ENCODE assay signal across 8 mouse cellular contexts in the genomic region with DNA sequence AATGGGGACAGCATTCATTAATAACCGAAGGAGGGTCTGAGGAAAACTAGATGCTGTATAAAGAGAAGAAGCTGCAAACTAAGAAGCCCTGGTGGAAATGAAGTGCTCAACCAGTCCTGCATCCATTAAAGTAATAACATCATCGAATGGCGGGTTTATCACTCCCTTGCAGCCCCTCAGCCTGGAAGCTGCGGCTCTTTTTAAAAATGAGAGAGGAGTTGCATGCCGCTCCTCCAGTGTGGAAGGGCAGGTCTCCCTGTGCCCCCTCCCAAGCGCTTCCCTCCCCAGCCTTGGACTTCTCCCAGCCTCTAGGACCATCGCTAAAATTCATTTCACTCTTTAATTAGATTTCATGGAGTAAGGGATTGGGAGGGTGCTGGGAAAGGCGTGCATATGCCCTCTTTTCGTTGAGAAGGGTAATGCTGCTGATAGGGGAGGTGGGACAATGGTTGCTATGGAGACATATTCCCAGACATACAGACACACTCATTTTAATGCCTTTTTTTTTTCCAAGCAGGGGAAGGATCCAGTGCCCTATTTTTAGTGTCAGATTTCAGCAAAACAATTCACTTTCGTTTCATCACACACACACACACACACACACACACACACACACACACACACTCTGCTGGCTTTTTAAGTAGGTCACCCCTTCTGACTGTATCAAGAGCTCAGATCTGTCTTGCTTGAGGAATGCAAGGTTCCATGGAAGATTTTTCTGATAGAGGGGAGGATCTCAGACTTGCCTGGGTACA. TPM values are rescaled to one million over a fixed set of nuclear protein-coding genes. Genes with fewer than 3 reads are reported as not detected.
A peak's percentile ranks its signal among the peaks of the same experiment; 100 is the strongest.
DNase-seq lines count a peak whose midpoint lies in the region; ATAC-seq and TF ChIP-seq lines count a peak whose summit lies in the region.

No protein-coding gene starts in this region.

- peak; percentile 31; the same call in 1 of the 2 replicates for ATAC-seq in lung, embryonic 16.5 days (ENCODE audit: low read depth)
- ATAC-seq in hindbrain, embryonic 16.5 days, result peak; percentile 92

- H3K27ac ChIP-seq in cerebellum, adult 2 months (ENCODE audit: insufficient read depth, low read length), result peak overlapping the region; percentile 16; the same call in 1 of the 2 replicates
- H3K27ac ChIP-seq in lung, embryonic 16.5 days (ENCODE audit: low read length), result no peak overlapping the region
- peak overlapping the region; percentile 63 for H3K27ac ChIP-seq in hindbrain, embryonic 16.5 days (ENCODE audit: low read depth, low read length)
- peak overlapping the region; percentile 67 for H3K27ac ChIP-seq in midbrain, embryonic 10.5 days (replicated peaks)

- 30% methylated on average over 10 of the region's 10 CpGs for WGBS in cerebellum, adult 2 months
- WGBS in lung, embryonic 16.5 days, result 25% methylated on average over 10 of the region's 10 CpGs
- 37% methylated on average over 10 of the region's 10 CpGs for WGBS in lung, adult 2 months
- WGBS in hindbrain, embryonic 16.5 days, result 15% methylated on average over 10 of the region's 10 CpGs
- 56% methylated on average over 10 of the region's 10 CpGs for WGBS in midbrain, embryonic 10.5 days

- H3K9ac ChIP-seq in lung, embryonic 16.5 days (ENCODE audit: low read length), result no peak overlapping the region
- no peak overlapping the region for H3K9ac ChIP-seq in hindbrain, embryonic 16.5 days (ENCODE audit: low read depth, low read length)

- no peak overlapping the region for H3K4me3 ChIP-seq in cerebellum, adult 2 months (replicated peaks; ENCODE audit: insufficient read depth, low read depth, low read length)
- no peak overlapping the region for H3K4me3 ChIP-seq in lung, embryonic 16.5 days (ENCODE audit: low read length)
- no peak overlapping the region for H3K4me3 ChIP-seq in lung, adult 2 months (replicated peaks; ENCODE audit: extremely low read depth, low read depth, low read length)
- H3K4me3 ChIP-seq in hindbrain, embryonic 16.5 days (ENCODE audit: low read length), result 0 out of 2 replicates have a peak overlapping the region, but pooled peaks have one; percentile 0
- peak overlapping the region; percentile 14; the same call in 1 of the 2 replicates for H3K4me3 ChIP-seq in midbrain, embryonic 10.5 days

- H3K36me3 ChIP-seq in lung, embryonic 16.5 days (ENCODE audit: control insufficient read depth, insufficient read depth, low read length), result no peaks in the 10 kb centered on the region
- no peaks in the 10 kb centered on the region for H3K36me3 ChIP-seq in hindbrain, embryonic 16.5 days (ENCODE audit: control insufficient read depth, insufficient read depth, low read length)
- no peaks in the 10 kb centered on the region for H3K36me3 ChIP-seq in midbrain, embryonic 10.5 days

- peak overlapping the region; percentile 2; the same call in 1 of the 2 replicates for H3K4me2 ChIP-seq in lung, embryonic 16.5 days (ENCODE audit: low read depth, low read length)
- H3K4me2 ChIP-seq in hindbrain, embryonic 16.5 days (ENCODE audit: low read length), result peak overlapping the region; percentile 27

- no peak for TF ChIP-seq CTCF in cerebellum, adult 2 months (IDR thresholded peaks at IDR 0.05; ENCODE audit: borderline replicate concordance, insufficient read depth, low read depth, low read length)
- no peak for TF ChIP-seq CTCF in lung, adult 2 months (IDR thresholded peaks at IDR 0.05; ENCODE audit: insufficient read depth, low read length)

- H3K27me3 ChIP-seq in cerebellum, adult 2 months (ENCODE audit: control insufficient read depth, insufficient read depth, low read length), result no peaks in the 10 kb centered on the region; the same call in 1 of the 2 replicates
- no peaks in the 10 kb centered on the region for H3K27me3 ChIP-seq in lung, embryonic 16.5 days (ENCODE audit: control insufficient read depth, insufficient read depth, low read depth, low read length)
- no peaks in the 10 kb centered on the region for H3K27me3 ChIP-seq in hindbrain, embryonic 16.5 days (replicated peaks; ENCODE audit: control insufficient read depth, insufficient read depth, low read length)
- H3K27me3 ChIP-seq in midbrain, embryonic 10.5 days (ENCODE audit: low read depth, poor library complexity, severe bottlenecking), result no peaks in the 10 kb centered on the region; the same call in 1 of the 2 replicates

- TF ChIP-seq POLR2A in cerebellum, adult 2 months (IDR thresholded peaks at IDR 0.05; ENCODE audit: borderline replicate concordance, insufficient read depth, low read length), result no peak
- TF ChIP-seq POLR2A in lung, adult 2 months (IDR thresholded peaks at IDR 0.05; ENCODE audit: borderline replicate concordance, extremely low read depth, low read depth, low read length), result no peak

- 0 out of 2 replicates have a peak, but pooled peaks cover 2% of the 10 kb centered on the region for H3K9me3 ChIP-seq in lung, embryonic 16.5 days (ENCODE audit: control insufficient read depth, low read length)
- peaks cover 5% of the 10 kb centered on the region for H3K9me3 ChIP-seq in hindbrain, embryonic 16.5 days (ENCODE audit: control insufficient read depth, low read length)
- H3K9me3 ChIP-seq in midbrain, embryonic 10.5 days (replicated peaks), result peaks cover 6% of the 10 kb centered on the region; the same call in 1 of the 2 replicates

- peak in 1 of 2 experiments; percentile 25 for DNase-seq in cerebellum, adult 2 months
- no peak for DNase-seq in cerebellum, adult 11-12 months
- no peak for DNase-seq in lung, adult 2 months
- peak; percentile 25 for DNase-seq in midbrain, embryonic 10.5 days (ENCODE audit: low spot score)
- DNase-seq in thymus, postnatal 0 days (ENCODE audit: low spot score), result peak; percentile 51
- DNase-seq in urinary bladder, postnatal 10 days (ENCODE audit: low spot score), result no peak

- H3K4me1 ChIP-seq in cerebellum, adult 2 months (ENCODE audit: control insufficient read depth, insufficient read depth, low read length), result no peaks in the 10 kb centered on the region; the same call in 1 of the 2 replicates
- H3K4me1 ChIP-seq in lung, embryonic 16.5 days (replicated peaks; ENCODE audit: control insufficient read depth, insufficient read depth, low read length), result peaks cover 2% of the 10 kb centered on the region; the same call in 1 of the 2 replicates
- H3K4me1 ChIP-seq in lung, adult 2 months (ENCODE audit: control insufficient read depth, insufficient read depth, low read length), result peaks cover 5% of the 10 kb centered on the region; the same call in 1 of the 2 replicates
- peaks cover 13% of the 10 kb centered on the region for H3K4me1 ChIP-seq in hindbrain, embryonic 16.5 days (ENCODE audit: control insufficient read depth, insufficient read depth, low read depth, low read length)
- peaks cover 25% of the 10 kb centered on the region for H3K4me1 ChIP-seq in midbrain, embryonic 10.5 days

RNA-seq across cellular contexts. Expression of gene Ptgfrn, which starts 35.4 kb away (rescaled TPM):
- 4.5 and 4.6 TPM in 2 replicates for polyA plus RNA-seq in cerebellum, adult 2 months (2012; rRNA removed)
- polyA plus RNA-seq in lung, embryonic 16.5 days (2015; fragmentation: Nextera tagmentation; extraction: Ambion mirVana), result 4.8 and 5.6 TPM in 2 replicates
- polyA plus RNA-seq in lung, adult 2 months (2012; rRNA removed), result 63.0 and 81.5 TPM in 2 replicates
- polyA plus RNA-seq in hindbrain, embryonic 16.5 days (2015; fragmentation: Nextera tagmentation; extraction: Ambion mirVana), result 2.8 and 3.1 TPM in 2 replicates
- polyA plus RNA-seq in midbrain, embryonic 10.5 days (2016; fragmentation: Nextera tagmentation; extraction: Ambion mirVana), result 1.9 TPM in 2 replicates
- polyA plus RNA-seq in thymus, postnatal 0 days (2015; fragmentation: Nextera tagmentation; extraction: Ambion mirVana), result 1.1 and 1.7 TPM in 2 replicates

Comparison
In these comparisons a context has a peak if more than half of its experiments do, and no peak if none do; other contexts are left out.
1. DNase-seq: peak in midbrain, embryonic 10.5 days (single experiment) and thymus, postnatal 0 days (single experiment); none in cerebellum, adult 11-12 months (single experiment), lung, adult 2 months (single experiment) and urinary bladder, postnatal 10 days (single experiment).
2. H3K4me3 ChIP-seq: peak in hindbrain, embryonic 16.5 days (single experiment) and midbrain, embryonic 10.5 days (single experiment); none in cerebellum, adult 2 months (single experiment), lung, embryonic 16.5 days (single experiment) and lung, adult 2 months (single experiment).